Mouse (Mus musculus) intestine, embryonic 15.5 days (tissue): ENCODE results near the gene Crim1. TPM values are rescaled to one million over a fixed set of nuclear protein-coding genes. Genes with fewer than 3 reads are reported as not detected.

ENCODE experiments used
- ATAC-seq: fragments of 200-750 bp; cut with Nextera tagmentation; 2 replicates; pipeline ENCODE4 v1.8.0; 2017; ENCODE audit warnings: moderate TSS enrichment, moderate library complexity
- H3K27ac ChIP-seq: fragments of 300-500 bp; sonication (generic); 2 replicates; pipeline ENCODE4 v1.5.1; 2015; ENCODE audit warnings: mild to moderate bottlenecking, inconsistent platforms
- H3K27me3 ChIP-seq: fragments of 300-500 bp; sonication (generic); replicated peaks from 2 replicates; pipeline ENCODE4 v1.6.1; 2015; ENCODE audit warnings: inconsistent platforms
- H3K36me3 ChIP-seq: fragments of 300-500 bp; sonication (generic); 2 replicates; pipeline ENCODE4 v1.6.1; 2015; ENCODE audit warnings: inconsistent platforms
- H3K4me1 ChIP-seq: fragments of 300-500 bp; sonication (generic); replicated peaks from 2 replicates; pipeline ENCODE4 v1.6.1; 2015; ENCODE audit warnings: inconsistent platforms
- H3K4me2 ChIP-seq: fragments of 300-500 bp; sonication (generic); replicated peaks from 2 replicates; pipeline ENCODE4 v1.6.1; 2015; ENCODE audit warnings: mild to moderate bottlenecking, inconsistent platforms
- H3K4me3 ChIP-seq: fragments of 300-500 bp; sonication (generic); replicated peaks from 2 replicates; pipeline ENCODE4 v1.5.1; 2015; ENCODE audit warnings: inconsistent platforms
- H3K9ac ChIP-seq: fragments of 300-500 bp; sonication (generic); 2 replicates; pipeline ENCODE4 v1.6.1; 2015; ENCODE audit warnings: inconsistent platforms
- H3K9me3 ChIP-seq: fragments of 300-500 bp; sonication (generic); 2 replicates; pipeline ENCODE4 v1.6.1; 2016; ENCODE audit warnings: inconsistent platforms
- WGBS: fragments of 180-500 bp; shearing (Covaris S2); methylation state at CpG from one replicate; pipeline ENCODE4 v1.1.7; 2015; 5-methylcytosine and 5-hydroxymethylcytosine counted together
- polyA plus RNA-seq: library from polyadenylated mRNA; unstranded; fragments of >200 nt; fragmentation: Nextera tagmentation; extraction: Ambion mirVana; gene quantifications from 2 replicates; pipeline ENCODE4 v1.2.1, GENCODE M21; 2015

Gene Crim1
- polyA plus RNA-seq, 1 experiment from 2014 or later = 5.9 TPM

DNA sequence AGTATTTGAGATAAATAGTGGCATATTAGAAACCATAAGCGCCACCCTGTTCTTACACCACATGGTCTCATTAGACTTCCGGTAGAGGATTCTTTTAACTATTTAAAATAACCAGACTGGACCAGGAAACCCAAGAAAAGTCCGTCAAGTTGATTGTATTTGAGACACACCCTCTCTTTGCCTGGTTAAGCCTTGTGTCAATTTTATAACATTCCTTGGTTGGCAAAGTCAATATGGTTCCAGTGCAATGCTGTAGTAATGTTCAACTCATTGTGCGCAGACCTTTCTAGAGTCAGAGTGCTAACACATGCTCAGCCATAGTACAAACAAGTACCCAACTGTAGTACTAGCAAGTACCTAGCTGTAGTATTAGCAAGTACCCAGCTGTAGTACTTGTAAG, 61.6 kb downstream of the Crim1 start:
- Histone ChIP-seq H3K36me3 (no peaks in the 10 kb centered on the region), H3K4me1 (no peaks in the 10 kb centered on the region), H3K9ac (no peak overlapping the region), H3K27ac (no peak overlapping the region), H3K4me3 (no peak overlapping the region), H3K27me3 (no peaks in the 10 kb centered on the region), H3K4me2 (no peak overlapping the region), H3K9me3 (no peaks in the 10 kb centered on the region)
- ATAC-seq = peak; percentile 58; the same call in 1 of the 2 replicates
- 67% methylated on average over 4 of the region's 4 CpGs for WGBS

DNA sequence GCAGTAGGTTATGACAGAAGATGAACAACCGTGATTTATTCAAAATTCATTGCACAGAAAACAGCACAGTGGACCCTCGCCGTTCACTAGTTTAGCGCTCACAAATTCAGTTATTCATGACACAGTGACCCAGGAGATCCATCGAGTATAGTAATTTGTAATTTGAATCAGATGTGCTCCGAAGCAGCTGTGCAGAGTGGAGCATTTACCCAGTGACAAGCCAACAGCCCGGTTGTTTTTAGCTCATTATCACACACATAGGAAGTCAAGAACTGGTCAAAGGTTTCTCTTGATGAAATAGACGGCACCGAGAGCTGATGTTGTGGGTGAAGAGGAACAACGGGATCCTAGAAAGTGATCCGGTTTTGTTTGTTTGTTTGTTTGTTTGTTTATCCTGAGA, 64.1 kb downstream of the Crim1 start:
- 83% methylated on average over 11 of the region's 11 CpGs for WGBS
- Histone ChIP-seq H3K9me3 (no peaks in the 10 kb centered on the region), H3K4me2 (no peak overlapping the region), H3K27me3 (no peaks in the 10 kb centered on the region), H3K36me3 (no peaks in the 10 kb centered on the region), H3K4me1 (0 out of 2 replicates have a peak, but pooled peaks cover 2% of the 10 kb centered on the region), H3K27ac (no peak overlapping the region), H3K4me3 (no peak overlapping the region), H3K9ac (no peak overlapping the region)
- no peak for ATAC-seq

DNA sequence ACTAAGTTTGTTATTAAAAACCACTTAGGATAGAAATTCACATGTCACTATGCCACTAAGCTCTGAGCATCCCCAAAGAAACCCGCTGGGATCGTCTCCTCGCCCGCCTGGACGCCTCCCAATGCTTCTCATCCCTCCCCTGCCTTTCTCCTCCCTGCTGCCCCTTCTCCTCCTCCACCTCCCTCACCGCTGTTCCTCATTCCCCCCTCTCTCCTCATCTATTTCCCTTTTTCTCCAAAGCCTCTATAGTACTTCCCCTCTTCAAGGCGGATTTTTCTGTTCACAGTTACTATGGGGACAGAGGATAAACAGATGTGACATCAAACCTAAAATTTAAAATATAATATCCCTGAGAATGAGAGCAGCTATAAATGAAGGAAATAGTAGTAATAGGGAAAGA, 65.1 kb downstream of the Crim1 start:
- WGBS = 81% methylated on average over 7 of the region's 7 CpGs
- H3K9ac ChIP-seq = no peak overlapping the region
- H3K27me3 ChIP-seq = no peaks in the 10 kb centered on the region
- H3K27ac ChIP-seq = no peak overlapping the region
- H3K4me1 ChIP-seq = 0 out of 2 replicates have a peak, but pooled peaks cover 4% of the 10 kb centered on the region
- H3K4me2 ChIP-seq = no peak overlapping the region
- H3K36me3 ChIP-seq = no peaks in the 10 kb centered on the region
- ATAC-seq = no peak
- no peak overlapping the region for H3K4me3 ChIP-seq
- no peaks in the 10 kb centered on the region for H3K9me3 ChIP-seq

DNA sequence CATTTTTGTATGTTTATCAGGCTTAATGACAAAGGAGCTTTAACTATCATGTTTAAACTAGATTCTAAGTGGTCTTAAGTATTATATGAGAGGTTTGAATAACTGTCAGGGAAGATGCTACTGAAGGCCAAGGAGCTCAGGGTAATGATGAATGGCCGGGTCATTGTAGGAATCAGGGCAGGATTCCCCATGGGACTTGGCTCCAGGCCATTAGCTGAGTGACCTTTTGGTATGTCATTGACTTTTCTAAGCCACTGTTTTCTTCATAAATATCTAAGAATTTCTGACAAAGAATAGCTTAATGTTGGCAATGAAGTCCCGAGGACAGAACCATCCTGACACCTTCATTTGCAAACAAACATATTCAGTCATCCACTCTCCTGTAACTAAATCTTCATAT, 66.2 kb downstream of the Crim1 start:
- Histone ChIP-seq H3K27me3 (no peaks in the 10 kb centered on the region), H3K27ac (no peak overlapping the region), H3K9ac (no peak overlapping the region), H3K4me1 (peaks cover 5% of the 10 kb centered on the region; the same call in 1 of the 2 replicates), H3K9me3 (no peaks in the 10 kb centered on the region), H3K36me3 (no peaks in the 10 kb centered on the region), H3K4me2 (no peak overlapping the region), H3K4me3 (no peak overlapping the region)
- ATAC-seq = no peak
- 86% methylated on average over 2 of the region's 2 CpGs for WGBS

DNA sequence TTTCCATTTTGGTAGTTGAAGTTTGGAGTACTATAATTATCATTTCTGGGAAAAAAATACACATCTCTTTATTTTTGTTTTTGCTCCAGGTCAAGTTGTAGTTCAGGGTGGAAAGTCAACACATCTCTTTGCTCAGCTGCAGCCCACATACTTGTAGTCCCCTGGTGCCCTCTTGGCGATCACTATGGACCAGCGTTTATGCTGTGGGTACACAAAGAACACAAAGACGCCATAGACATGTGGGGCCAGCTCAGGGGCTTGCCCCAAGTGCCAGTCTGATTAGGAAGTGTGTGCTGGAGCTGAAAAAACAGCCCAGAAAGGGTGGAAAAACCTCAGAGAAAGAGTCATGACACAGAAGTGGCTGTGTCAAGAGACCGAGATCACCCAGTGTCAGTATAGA, 68.5 kb downstream of the Crim1 start:
- Histone ChIP-seq H3K27ac (no peak overlapping the region), H3K4me2 (no peak overlapping the region), H3K9ac (no peak overlapping the region), H3K36me3 (no peaks in the 10 kb centered on the region), H3K27me3 (no peaks in the 10 kb centered on the region), H3K9me3 (no peaks in the 10 kb centered on the region), H3K4me1 (peaks cover 19% of the 10 kb centered on the region), H3K4me3 (no peak overlapping the region)
- no peak for ATAC-seq
- WGBS = 67% methylated on average over 4 of the region's 4 CpGs

DNA sequence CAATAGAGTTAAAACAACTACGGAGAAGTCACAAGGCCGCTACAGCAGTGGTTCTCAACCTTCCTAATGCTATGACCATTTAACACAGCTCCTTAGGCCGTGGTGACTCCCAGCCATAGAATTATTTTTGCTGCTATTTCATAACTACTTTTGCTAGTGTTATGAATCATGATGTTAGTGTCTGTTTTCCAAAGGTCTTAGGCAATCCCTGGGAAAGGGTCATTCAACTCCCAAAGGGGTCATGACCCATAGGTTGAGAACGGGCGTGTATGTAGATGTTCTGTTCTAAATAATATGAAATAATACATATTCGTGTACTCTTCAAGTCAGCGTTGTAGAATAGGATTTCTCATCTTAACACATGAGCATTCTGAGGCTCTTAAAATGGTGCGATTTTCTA, 69.3 kb downstream of the Crim1 start:
- H3K4me2 ChIP-seq = no peak overlapping the region
- H3K27ac ChIP-seq = no peak overlapping the region
- H3K9me3 ChIP-seq = no peaks in the 10 kb centered on the region
- H3K9ac ChIP-seq = no peak overlapping the region
- no peak for ATAC-seq
- no peak overlapping the region for H3K4me3 ChIP-seq
- H3K36me3 ChIP-seq = no peaks in the 10 kb centered on the region
- no peaks in the 10 kb centered on the region for H3K27me3 ChIP-seq
- peaks cover 23% of the 10 kb centered on the region for H3K4me1 ChIP-seq
- WGBS = 92% methylated on average over 8 of the region's 8 CpGs

DNA sequence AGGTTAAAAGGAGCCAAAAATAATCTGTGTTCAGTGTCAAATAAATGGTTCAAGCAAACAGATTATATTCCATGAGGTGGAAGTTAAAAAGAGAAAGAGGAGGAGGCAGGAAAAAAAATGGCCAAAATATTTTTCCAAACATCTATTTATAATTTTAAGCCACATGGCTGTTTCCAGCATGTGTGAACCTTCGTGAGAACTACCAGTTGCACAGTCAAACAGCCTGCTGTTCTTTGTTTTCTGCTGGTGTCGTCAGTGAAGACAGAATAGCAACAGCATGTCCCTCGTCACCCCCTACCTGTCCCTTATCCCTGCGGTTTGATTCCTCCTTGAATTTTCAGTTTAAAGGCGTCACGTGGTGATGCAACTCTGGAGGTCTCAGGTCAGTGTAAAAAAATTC, 70.0 kb downstream of the Crim1 start:
- peaks cover 26% of the 10 kb centered on the region for H3K4me1 ChIP-seq
- no peaks in the 10 kb centered on the region for H3K9me3 ChIP-seq
- H3K4me2 ChIP-seq = no peak overlapping the region
- no peak for ATAC-seq
- H3K27me3 ChIP-seq = no peaks in the 10 kb centered on the region
- H3K27ac ChIP-seq = no peak overlapping the region
- no peak overlapping the region for H3K4me3 ChIP-seq
- H3K36me3 ChIP-seq = no peaks in the 10 kb centered on the region
- H3K9ac ChIP-seq = no peak overlapping the region
- 68% methylated on average over 6 of the region's 6 CpGs for WGBS

DNA sequence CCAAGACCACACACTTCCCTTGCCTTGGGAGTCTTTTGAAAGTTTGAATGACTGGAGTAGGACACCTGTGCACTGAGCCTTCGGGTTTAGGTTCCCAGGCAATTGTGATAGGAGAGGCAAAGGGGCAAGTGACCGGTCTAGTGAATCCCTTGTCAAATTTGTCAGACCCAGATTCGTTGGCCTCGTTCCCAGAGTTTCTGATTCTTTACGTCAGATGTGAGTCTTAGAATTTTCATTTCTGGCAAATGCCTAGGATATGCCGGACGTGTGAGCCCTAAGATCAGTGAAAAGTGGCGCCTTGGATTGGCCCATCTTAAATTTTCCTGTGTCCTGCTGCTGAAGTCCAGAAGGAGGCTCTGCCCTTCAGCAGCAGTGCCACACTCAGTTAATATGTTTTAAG, 71.7 kb downstream of the Crim1 start:
- H3K4me2 ChIP-seq = no peak overlapping the region
- 77% methylated on average over 8 of the region's 8 CpGs for WGBS
- H3K9ac ChIP-seq = no peak overlapping the region
- ATAC-seq = no peak
- no peak overlapping the region for H3K27ac ChIP-seq
- no peak overlapping the region for H3K4me3 ChIP-seq
- no peaks in the 10 kb centered on the region for H3K27me3 ChIP-seq
- no peaks in the 10 kb centered on the region for H3K36me3 ChIP-seq
- H3K9me3 ChIP-seq = no peaks in the 10 kb centered on the region
- H3K4me1 ChIP-seq = peaks cover 26% of the 10 kb centered on the region

DNA sequence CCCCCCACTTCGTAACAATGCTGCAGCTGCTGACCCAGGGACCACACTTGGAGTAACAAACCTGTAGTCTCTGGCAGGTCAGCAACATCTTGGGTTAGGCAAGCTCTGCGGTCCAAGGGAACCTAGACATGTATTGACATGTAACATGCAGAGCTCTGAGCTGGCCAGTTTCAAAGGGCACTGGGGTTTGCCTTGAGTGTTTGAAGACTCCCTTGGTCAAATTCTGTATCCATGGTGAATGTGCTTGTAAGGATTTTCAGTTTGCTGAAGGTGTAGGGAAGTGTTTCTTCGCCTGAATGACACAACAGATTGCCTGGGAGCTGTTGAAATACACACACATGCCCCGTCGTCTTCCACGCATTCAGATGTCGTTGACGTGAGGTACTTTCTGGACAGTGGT, 72.1 kb downstream of the Crim1 start:
- no peaks in the 10 kb centered on the region for H3K9me3 ChIP-seq
- peaks cover 26% of the 10 kb centered on the region for H3K4me1 ChIP-seq
- no peaks in the 10 kb centered on the region for H3K36me3 ChIP-seq
- H3K27ac ChIP-seq = no peak overlapping the region
- WGBS = 76% methylated on average over 8 of the region's 8 CpGs
- ATAC-seq = no peak
- no peak overlapping the region for H3K4me3 ChIP-seq
- H3K4me2 ChIP-seq = no peak overlapping the region
- H3K9ac ChIP-seq = no peak overlapping the region
- no peaks in the 10 kb centered on the region for H3K27me3 ChIP-seq

DNA sequence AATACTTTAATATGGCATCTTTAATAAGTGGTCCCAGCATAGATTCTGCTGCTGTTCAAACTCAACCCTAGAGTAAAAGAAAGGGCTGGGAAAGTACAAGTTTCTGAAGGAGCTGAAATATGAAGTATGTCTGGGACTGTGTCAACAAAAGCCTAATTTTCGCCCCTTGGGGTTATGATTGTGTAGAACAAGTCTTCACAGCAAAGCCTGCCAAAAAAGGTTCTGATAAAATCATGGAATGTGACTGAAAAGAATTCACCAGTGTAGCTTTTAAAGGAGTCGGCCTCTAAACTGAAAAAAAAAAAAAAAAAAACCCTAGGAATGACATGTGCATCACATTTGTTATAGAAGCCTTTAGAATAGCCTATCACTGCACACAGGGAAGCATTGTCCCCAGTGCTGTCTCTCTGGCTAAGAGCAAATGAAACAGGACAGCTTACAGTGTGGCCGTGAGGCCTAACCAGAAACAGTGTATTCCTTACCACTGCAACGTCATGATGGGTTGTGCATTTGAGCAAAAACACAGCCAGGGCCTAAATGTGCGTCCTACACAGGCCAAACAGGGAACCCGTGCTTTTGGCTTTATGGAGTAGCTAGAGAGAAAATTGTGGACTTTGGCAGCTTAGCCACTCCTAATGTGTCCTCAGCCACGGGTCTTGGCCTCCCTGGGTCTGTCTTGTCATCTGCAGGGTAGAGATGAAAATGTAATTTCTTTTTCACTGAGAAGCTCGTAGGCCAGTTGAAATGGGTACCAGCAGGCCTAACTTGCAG, 72.8 kb downstream of the Crim1 start:
- 0 out of 2 replicates have a peak overlapping the region, but pooled peaks have one; percentile 11 for H3K27ac ChIP-seq
- no peak overlapping the region for H3K9ac ChIP-seq
- H3K4me3 ChIP-seq = no peak overlapping the region
- 58% methylated on average over 8 of the region's 8 CpGs for WGBS
- ATAC-seq = peak; percentile 13; the same call in 1 of the 2 replicates
- H3K27me3 ChIP-seq = no peaks in the 10 kb centered on the region
- peak overlapping the region; percentile 7; the same call in 1 of the 2 replicates for H3K4me2 ChIP-seq
- H3K9me3 ChIP-seq = no peaks in the 10 kb centered on the region
- peaks cover 26% of the 10 kb centered on the region for H3K4me1 ChIP-seq
- H3K36me3 ChIP-seq = no peaks in the 10 kb centered on the region

DNA sequence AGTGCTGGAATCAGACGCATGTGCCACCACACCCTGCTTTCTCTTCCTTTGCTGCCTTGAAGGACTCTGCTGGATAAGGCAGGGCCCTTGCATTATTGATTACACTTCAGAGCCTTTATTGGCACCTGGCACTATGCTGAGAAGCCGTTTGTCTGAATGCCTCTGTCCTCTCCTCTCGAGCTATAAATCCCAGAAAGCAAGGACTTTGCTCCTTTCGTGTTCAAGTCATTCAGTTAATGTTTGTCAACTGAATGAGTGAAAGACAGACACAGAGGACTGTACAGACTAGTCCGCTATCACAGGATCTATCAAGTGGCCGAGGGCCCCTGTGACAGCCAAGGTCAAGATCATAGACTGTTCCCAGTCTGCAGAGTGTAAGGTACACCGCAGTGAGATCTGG, 73.8 kb downstream of the Crim1 start:
- Histone ChIP-seq H3K27me3 (no peaks in the 10 kb centered on the region), H3K36me3 (no peaks in the 10 kb centered on the region), H3K9me3 (no peaks in the 10 kb centered on the region), H3K27ac (peak overlapping the region; percentile 36; the same call in 1 of the 2 replicates), H3K4me1 (peaks cover 24% of the 10 kb centered on the region), H3K4me3 (no peak overlapping the region), H3K4me2 (no peak overlapping the region), H3K9ac (no peak overlapping the region)
- 55% methylated on average over 7 of the region's 7 CpGs for WGBS
- ATAC-seq = peak; percentile 90

DNA sequence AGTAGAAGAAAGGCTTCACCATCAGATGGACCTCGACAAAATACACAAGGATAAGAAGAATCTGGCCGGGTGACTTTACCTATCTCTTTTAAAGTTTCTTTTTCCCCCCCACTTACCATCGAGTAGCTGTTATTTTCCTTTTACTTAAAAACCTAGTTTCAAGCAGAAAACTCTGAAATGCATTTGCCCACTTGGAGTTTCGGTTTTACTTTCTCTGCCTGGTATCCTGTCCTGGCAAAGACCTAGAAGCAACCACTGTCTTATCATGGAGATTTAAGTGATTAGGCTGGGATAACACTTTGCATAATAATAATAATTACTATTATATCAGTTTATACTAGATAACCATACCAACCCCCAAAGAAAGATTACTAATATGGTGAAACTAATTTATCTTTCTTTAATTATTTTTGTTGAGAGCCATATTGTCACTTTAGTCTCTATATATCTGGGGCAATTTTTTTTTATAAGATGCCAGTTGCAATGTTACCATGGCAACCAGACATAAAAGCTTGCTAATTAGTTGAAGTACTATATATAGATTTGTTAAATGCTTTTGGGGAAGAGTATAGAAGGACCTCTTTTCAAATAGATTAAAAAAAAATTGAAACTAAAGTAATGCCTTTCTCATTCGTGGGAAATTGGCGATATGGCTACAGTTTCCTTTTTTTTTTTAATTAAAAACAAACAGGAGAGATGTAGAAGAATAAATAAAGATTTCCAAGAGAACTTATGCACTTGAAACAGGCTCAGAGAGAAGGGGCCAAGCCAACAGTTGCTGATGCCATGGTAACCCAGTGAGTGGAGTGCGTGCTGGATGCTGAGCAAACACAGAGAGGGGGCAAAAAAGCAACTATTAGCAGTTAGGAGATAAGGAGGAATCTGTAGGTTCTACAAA, 74.8 kb downstream of the Crim1 start:
- H3K9me3 ChIP-seq = no peaks in the 10 kb centered on the region
- no peak for ATAC-seq
- no peak overlapping the region for H3K9ac ChIP-seq
- 69% methylated on average over 7 of the region's 7 CpGs for WGBS
- H3K4me3 ChIP-seq = no peak overlapping the region
- peaks cover 24% of the 10 kb centered on the region for H3K4me1 ChIP-seq
- H3K36me3 ChIP-seq = no peaks in the 10 kb centered on the region
- H3K27ac ChIP-seq = peak overlapping the region; percentile 36; the same call in 1 of the 2 replicates
- 0 out of 2 replicates have a peak overlapping the region, but pooled peaks have one; percentile 5 for H3K4me2 ChIP-seq
- no peaks in the 10 kb centered on the region for H3K27me3 ChIP-seq
